Mouse (Mus musculus) cerebellum, adult 9-10 months (tissue): ENCODE results near the gene Arhgef2.
"Not testable (repeated sequence)": the region's sequence is repeated elsewhere in the genome, so short reads cannot be mapped to it uniquely, and the experiment has no call there.

Experiments used
- DNase-seq: peaks from one replicate; pipeline ENCODE4 v3.0.0; 2022

Arhgef2 gene

GRCm38 (mm10) chr3:88605666-88606065, at the start of gene Arhgef2:
Gene Arhgef2, plus strand, starts transcription at chr3:88605966.
- DNase-seq, result not testable (repeated sequence)

- DNase-seq, result no peak
Measured at GRCm38 (mm10) chr3:88556616-88557015, 49.1 kb upstream of the Arhgef2 start.

- no peak for DNase-seq
Measured at GRCm38 (mm10) chr3:88559596-88559995, 46.2 kb upstream of the Arhgef2 start.

GRCm38 (mm10) chr3:88561989-88562388, 43.8 kb upstream of the Arhgef2 start:
- no peak for DNase-seq

DNA sequence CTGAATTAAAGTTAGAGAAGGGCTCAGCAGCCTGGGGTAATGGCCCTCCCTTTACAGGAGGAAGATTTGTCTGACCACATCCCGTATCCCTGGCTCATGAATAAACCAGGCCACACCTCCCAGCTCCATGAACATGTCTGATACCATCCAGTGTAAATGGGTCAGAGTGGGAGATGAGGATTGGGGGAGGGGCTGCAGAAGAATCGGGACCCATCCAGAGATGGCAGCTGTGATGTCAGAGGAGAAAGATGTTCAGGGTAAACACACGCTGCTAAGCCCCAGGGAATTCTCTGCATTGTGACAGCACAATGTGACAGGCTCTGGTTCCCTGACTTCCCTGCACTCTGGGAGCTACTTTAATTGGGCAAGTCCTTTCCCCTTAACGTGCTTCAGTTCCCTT, 42.3 kb upstream of the Arhgef2 start:
- no peak for DNase-seq

- DNase-seq, result no peak
Measured at GRCm38 (mm10) chr3:88563966-88564365, 41.8 kb upstream of the Arhgef2 start.

GRCm38 (mm10) chr3:88566116-88566515, 39.6 kb upstream of the Arhgef2 start:
- DNase-seq, result no peak

DNA sequence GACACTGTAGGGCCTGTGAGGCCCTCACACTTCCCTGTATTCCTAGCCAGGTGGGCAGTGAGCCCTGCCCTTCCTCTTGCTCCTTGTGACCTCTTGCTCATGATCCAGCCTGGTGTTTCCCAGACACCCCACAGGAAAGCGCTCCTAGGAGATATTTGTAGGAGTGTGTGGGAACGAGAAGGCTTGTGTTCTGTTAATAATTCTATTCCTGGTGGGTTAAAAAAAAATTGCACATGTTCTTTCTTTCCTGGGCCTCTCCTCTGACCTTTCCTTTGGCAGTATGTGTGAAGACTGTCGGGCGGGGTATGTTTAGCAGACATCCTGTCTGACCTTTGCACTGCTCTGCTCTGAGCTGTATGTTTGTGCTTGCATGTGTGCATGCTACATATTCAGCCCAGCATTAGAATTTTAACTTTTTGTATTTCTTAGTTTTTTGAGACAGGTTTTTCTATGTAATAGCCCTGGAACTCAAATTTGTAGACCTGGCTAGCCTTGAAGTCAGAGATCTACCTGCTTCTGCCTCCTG, 39.2 kb upstream of the Arhgef2 start:
- no peak for DNase-seq

DNA sequence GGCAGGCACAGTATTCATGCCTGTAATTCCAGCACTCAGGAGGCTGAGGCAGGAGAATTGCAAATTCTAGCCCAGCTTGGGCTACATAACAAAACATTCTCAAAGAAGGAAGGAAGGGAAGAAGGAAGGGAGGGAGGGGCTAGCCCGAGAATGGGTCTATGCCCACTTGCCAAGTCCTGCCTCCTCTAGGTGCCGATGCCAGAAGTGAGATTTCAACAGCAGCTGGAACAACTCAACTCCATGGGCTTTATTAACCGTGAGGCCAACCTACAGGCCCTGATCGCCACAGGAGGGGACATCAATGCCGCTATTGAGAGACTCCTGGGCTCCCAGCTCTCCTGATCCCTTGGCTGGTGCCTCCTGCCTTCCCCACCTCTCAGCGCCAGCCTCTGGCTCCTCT, 37.9 kb upstream of the Arhgef2 start:
- DNase-seq, result no peak

GRCm38 (mm10) chr3:88568615-88569014, 37.2 kb upstream of the Arhgef2 start:
- no peak for DNase-seq

GRCm38 (mm10) chr3:88569093-88569492, 36.7 kb upstream of the Arhgef2 start:
- no peak for DNase-seq

GRCm38 (mm10) chr3:88569694-88570093, 36.1 kb upstream of the Arhgef2 start:
- DNase-seq, result no peak

DNA sequence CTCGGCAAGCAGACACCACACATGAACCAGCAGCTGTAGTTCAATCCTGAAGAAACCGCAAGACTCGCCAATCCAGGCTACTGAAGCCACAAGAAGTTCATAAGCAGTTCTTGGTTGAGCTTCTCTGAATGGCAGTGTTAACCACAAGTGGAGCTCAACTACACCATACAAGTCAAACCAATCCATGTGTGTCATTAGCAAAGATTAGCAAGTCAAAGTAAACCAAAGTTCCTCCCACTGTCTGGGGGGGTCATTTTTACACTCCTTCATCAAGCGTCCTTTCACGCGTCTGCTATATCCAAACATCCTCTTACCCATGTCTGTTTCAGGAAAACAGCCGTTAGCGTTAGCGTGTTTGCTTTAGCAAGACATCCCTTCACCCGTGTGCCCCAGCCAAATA, 35.4 kb upstream of the Arhgef2 start:
- no peak for DNase-seq

GRCm38 (mm10) chr3:88571856-88572255, 33.9 kb upstream of the Arhgef2 start:
- no peak for DNase-seq

GRCm38 (mm10) chr3:88572835-88573234, 32.9 kb upstream of the Arhgef2 start:
- no peak for DNase-seq

GRCm38 (mm10) chr3:88573810-88574209, 32.0 kb upstream of the Arhgef2 start:
- DNase-seq, result no peak

GRCm38 (mm10) chr3:88575540-88575939, 30.2 kb upstream of the Arhgef2 start, which contains the start of gene Ssr2:
Gene Ssr2, plus strand, starts transcription at chr3:88575876.
- no peak for DNase-seq

- DNase-seq, result not testable (repeated sequence)
Measured at GRCm38 (mm10) chr3:88577846-88578245, 27.9 kb upstream of the Arhgef2 start.

GRCm38 (mm10) chr3:88578498-88579424, 27.0 kb upstream of the Arhgef2 start:
- no peak for DNase-seq

- DNase-seq, result peak; percentile 87
Measured at GRCm38 (mm10) chr3:88579454-88580117, 26.2 kb upstream of the Arhgef2 start.

GRCm38 (mm10) chr3:88585769-88586168, 20.0 kb upstream of the Arhgef2 start:
- no peak for DNase-seq

GRCm38 (mm10) chr3:88586640-88587039, 19.1 kb upstream of the Arhgef2 start:
- no peak for DNase-seq

- DNase-seq, result no peak
Measured at GRCm38 (mm10) chr3:88590246-88590645, 15.5 kb upstream of the Arhgef2 start.

GRCm38 (mm10) chr3:88591044-88591443, 14.7 kb upstream of the Arhgef2 start:
- no peak for DNase-seq
